Mouse (Mus musculus) 3T3-L1 (cell line): ENCODE measurements around the gene Lce1h.

ENCODE experiments used
- DNase-seq: peaks from one replicate; pipeline ENCODE4 v3.0.0-alpha.2; 2015; ENCODE audit warnings: low read depth, low spot score

The Lce1h gene

GRCm38 (mm10) chr3:92764965-92765364 lies at the start of gene Lce1h:
Lce1h (minus strand) TSS chr3:92765065.
- no peak for DNase-seq

- DNase-seq = no peak
Measured at GRCm38 (mm10) chr3:92807791-92808190, 42.9 kb upstream of the Lce1h start, which contains the start of gene Lce1k. Lce1k (minus strand) TSS chr3:92807891.

- DNase-seq = no peak
Measured at GRCm38 (mm10) chr3:92790414-92790813, 25.5 kb upstream of the Lce1h start, which contains the start of gene Lce1j. Lce1j (minus strand) TSS chr3:92790514.

- DNase-seq = no peak
Measured at GRCm38 (mm10) chr3:92778799-92779198, 13.9 kb upstream of the Lce1h start, which contains the start of gene Lce1i. Lce1i (minus strand) TSS chr3:92778899.

GRCm38 (mm10) chr3:92771573-92771972 lies 6.7 kb upstream of the Lce1h start:
- peak; percentile 53 for DNase-seq

GRCm38 (mm10) chr3:92753197-92753596 lies 11.7 kb downstream of the Lce1h start:
- DNase-seq = no peak

- DNase-seq = peak; percentile 29
Measured at GRCm38 (mm10) chr3:92752238-92752637, 12.6 kb downstream of the Lce1h start, which contains the start of gene Lce1g. Lce1g (minus strand) TSS chr3:92752338.

- DNase-seq = no peak
Measured at GRCm38 (mm10) chr3:92738996-92739395, 25.9 kb downstream of the Lce1h start, which contains the start of gene Gm38119. Gm38119 (minus strand) TSS chr3:92739096.

- peak; percentile 63 for DNase-seq
Measured at GRCm38 (mm10) chr3:92722631-92723030, 42.2 kb downstream of the Lce1h start.

GRCm38 (mm10) chr3:92720250-92720649 lies 44.6 kb downstream of the Lce1h start, which contains the start of gene Lce1f:
Lce1f (minus strand) TSS chr3:92720350.
- DNase-seq = peak; percentile 64

- peak; percentile 59 for DNase-seq
Measured at GRCm38 (mm10) chr3:92715122-92715521, 49.7 kb downstream of the Lce1h start.
